Mouse (Mus musculus) MEL (cell line): ENCODE measurements around the gene Itga9. TPM values are rescaled to one million over a fixed set of nuclear protein-coding genes. Genes with fewer than 3 reads are reported as not detected.
A peak's percentile ranks its signal among the peaks of the same experiment; 100 is the strongest.

ENCODE experiments used
- DNase-seq: peaks from one replicate; pipeline ENCODE4 v3.0.0; 2011; ENCODE audit warnings: low read depth, low spot score
- H3K27ac ChIP-seq: 2 replicates; pipeline ENCODE4 v1.5.1; 2012; ENCODE audit warnings: low read depth, mild to moderate bottlenecking, control low read depth, low read length, moderate library complexity; ENCODE audit not compliant: control insufficient read depth
- H3K27me3 ChIP-seq, 2 experiments: fragments of 150-350 bp in 1 of 2; sonication (generic) in 1 of 2; 2 replicates each; pipeline ENCODE4 v1.6.1; 2012; ENCODE audit warnings: low read length in 2 of 2, mild to moderate bottlenecking in 2 of 2, improper control_type of control experiment in 1 of 2, moderate library complexity in 1 of 2; ENCODE audit not compliant: insufficient read depth in 2 of 2, control insufficient read depth in 1 of 2
- H3K36me3 ChIP-seq, 2 experiments: 2 replicates each; pipeline ENCODE4 v1.6.1; 2012 to 2014; ENCODE audit warnings: low read length in 2 of 2, improper control_type of control experiment in 1 of 2, inconsistent platforms in 1 of 2, mild to moderate bottlenecking in 1 of 2; ENCODE audit not compliant: insufficient read depth in 2 of 2, control insufficient read depth in 1 of 2
- H3K4me1 ChIP-seq, 2 experiments: fragments of 150-350 bp in 1 of 2; sonication (generic) in 1 of 2; 2 replicates each; pipeline ENCODE4 v1.6.1; 2012; ENCODE audit warnings: low read length in 2 of 2, improper control_type of control experiment in 1 of 2, mild to moderate bottlenecking in 1 of 2; ENCODE audit not compliant: insufficient read depth in 2 of 2, control insufficient read depth in 1 of 2
- H3K4me3 ChIP-seq, 2 experiments: fragments of 150-350 bp in 1 of 2; sonication (generic) in 1 of 2; 2 replicates each; pipeline ENCODE4 v1.5.1; 2012; ENCODE audit warnings: low read depth in 2 of 2, low read length in 2 of 2, mild to moderate bottlenecking in 2 of 2, moderate library complexity in 2 of 2, control low read depth in 1 of 2, improper control_type of control experiment in 1 of 2; ENCODE audit not compliant: control insufficient read depth in 1 of 2, insufficient read depth in 1 of 2
- H3K79me2 ChIP-seq: 2 replicates; pipeline ENCODE4 v1.6.1; 2012; ENCODE audit warnings: mild to moderate bottlenecking, low read length, moderate library complexity; ENCODE audit not compliant: control insufficient read depth, poor library complexity, insufficient read depth
- H3K9ac ChIP-seq: 2 replicates; pipeline ENCODE4 v1.6.1; 2012; ENCODE audit warnings: low read depth, mild to moderate bottlenecking, control low read depth, low read length, moderate library complexity; ENCODE audit not compliant: control insufficient read depth, poor library complexity, severe bottlenecking
- H3K9me3 ChIP-seq: fragments of 150-350 bp; sonication (generic); replicated peaks from 2 replicates; pipeline ENCODE4 v1.6.1; 2012; ENCODE audit warnings: mild to moderate bottlenecking, low read length, improper control_type of control experiment, moderate library complexity; ENCODE audit not compliant: insufficient read depth
- CHD2 ChIP-seq: IDR thresholded peaks from 2 replicates; pipeline ENCODE4 v1.6.1; 2011; ENCODE audit warnings: low read length, improper control_type of control experiment
- CTCF ChIP-seq, 3 experiments: IDR thresholded peaks in 2 of 3; conservative IDR thresholded peaks in 1 of 3; 2 replicates each; pipeline ENCODE4 v1.5.1; 2011 to 2012; ENCODE audit warnings: low read length in 3 of 3, low read depth in 2 of 3, mild to moderate bottlenecking in 2 of 3, improper control_type of control experiment in 1 of 3, inconsistent platforms in 1 of 3, mixed read lengths in 1 of 3, moderate library complexity in 1 of 3; ENCODE audit not compliant: control insufficient read depth in 1 of 3, insufficient read depth in 1 of 3, poor library complexity in 1 of 3, severe bottlenecking in 1 of 3
- ELF1 ChIP-seq: IDR thresholded peaks from 2 replicates; pipeline ENCODE4 v1.6.1; 2014; ENCODE audit warnings: low read depth, mild to moderate bottlenecking, inconsistent platforms, low read length, improper control_type of control experiment, moderate library complexity
- EP300 ChIP-seq, 2 experiments: IDR thresholded peaks; 2 replicates each; pipeline ENCODE4 v1.6.1; 2011; ENCODE audit warnings: improper control_type of control experiment in 2 of 2, low read length in 2 of 2, low read depth in 1 of 2, mild to moderate bottlenecking in 1 of 2
- ETS1 ChIP-seq: IDR thresholded peaks from 2 replicates; pipeline ENCODE4 v1.6.1; 2012; ENCODE audit warnings: low read depth, mild to moderate bottlenecking, inconsistent platforms, low read length, improper control_type of control experiment, moderate library complexity
- GABPA ChIP-seq: IDR thresholded peaks from 2 replicates; pipeline ENCODE4 v1.6.1; 2012; ENCODE audit warnings: low read depth, mild to moderate bottlenecking, inconsistent platforms, low read length, improper control_type of control experiment, moderate library complexity
- MAX ChIP-seq: IDR thresholded peaks from 2 replicates; pipeline ENCODE4 v1.6.1; 2011; ENCODE audit warnings: low read length, improper control_type of control experiment
- MXI1 ChIP-seq: IDR thresholded peaks from 2 replicates; pipeline ENCODE4 v1.6.1; 2011; ENCODE audit warnings: mild to moderate bottlenecking, low read depth, low read length, improper control_type of control experiment
- MYC ChIP-seq: IDR thresholded peaks from 2 replicates; pipeline ENCODE4 v1.6.1; 2011; ENCODE audit warnings: low read depth, mild to moderate bottlenecking, low read length, improper control_type of control experiment, moderate library complexity
- POLR2A ChIP-seq, 2 experiments: IDR thresholded peaks; 2 replicates each; pipeline ENCODE4 v1.6.1; 2011 to 2012; ENCODE audit warnings: low read length in 2 of 2, mild to moderate bottlenecking in 2 of 2, control low read depth in 1 of 2, improper control_type of control experiment in 1 of 2, low read depth in 1 of 2, moderate library complexity in 1 of 2; ENCODE audit not compliant: control insufficient read depth in 1 of 2, insufficient read depth in 1 of 2, poor library complexity in 1 of 2
- POLR2AphosphoS5 ChIP-seq: IDR thresholded peaks from 2 replicates; pipeline ENCODE4 v1.6.1; 2012; ENCODE audit warnings: low read depth, borderline replicate concordance, mild to moderate bottlenecking, inconsistent platforms, low read length, moderate library complexity, mixed read lengths
- SIN3A ChIP-seq: IDR thresholded peaks from 2 replicates; pipeline ENCODE4 v1.6.1; 2012; ENCODE audit warnings: low read length, improper control_type of control experiment, inconsistent platforms
- TAL1 ChIP-seq: IDR thresholded peaks from 2 replicates; pipeline ENCODE4 v1.6.1; 2012; ENCODE audit warnings: mild to moderate bottlenecking, inconsistent platforms, low read length, moderate library complexity, mixed read lengths
- TCF12 ChIP-seq: IDR thresholded peaks from 2 replicates; pipeline ENCODE4 v1.6.1; 2014; ENCODE audit warnings: low read depth, mild to moderate bottlenecking, inconsistent platforms, low read length, improper control_type of control experiment, moderate library complexity
- USF1 ChIP-seq: IDR thresholded peaks from 2 replicates; pipeline ENCODE4 v1.6.1; 2014; ENCODE audit warnings: low read depth, mild to moderate bottlenecking, inconsistent platforms, low read length, improper control_type of control experiment, moderate library complexity
- USF2 ChIP-seq, 2 experiments: IDR thresholded peaks; 2 replicates each; pipeline ENCODE4 v1.6.1; 2011 to 2012; ENCODE audit warnings: improper control_type of control experiment in 2 of 2, low read length in 2 of 2, borderline replicate concordance in 1 of 2, inconsistent platforms in 1 of 2, low read depth in 1 of 2, mild to moderate bottlenecking in 1 of 2; ENCODE audit not compliant: insufficient read depth in 1 of 2
- ZKSCAN1 ChIP-seq: IDR thresholded peaks from 2 replicates; pipeline ENCODE4 v1.6.1; 2012; ENCODE audit warnings: low read depth, mild to moderate bottlenecking, inconsistent platforms, low read length, improper control_type of control experiment, moderate library complexity
- ZNF384 ChIP-seq: IDR thresholded peaks from 2 replicates; pipeline ENCODE4 v1.6.1; 2012; ENCODE audit warnings: low read depth, mild to moderate bottlenecking, inconsistent platforms, low read length, improper control_type of control experiment
- polyA plus RNA-seq, 2 experiments: library from polyadenylated mRNA; stranded (reverse) in 1 of 2; unstranded in 1 of 2; fragments of >175 nt in 1 of 2; fragments of >200 nt in 1 of 2; gene quantifications; 2 replicates each; pipeline versions ENCODE4 v1.2.1 to v1.2.4; 2012; ENCODE audit warnings: low replicate concordance in 2 of 2, low read depth in 1 of 2; ENCODE audit not compliant: insufficient read length in 2 of 2, insufficient read depth in 1 of 2, missing spikeins in 1 of 2
- total RNA-seq: library from RNA; depleted of rRNA; stranded (reverse); fragments of 300-350 nt; gene quantifications from 2 replicates; pipeline ENCODE4 v1.2.3, GENCODE M21; 2012; rRNA removed

The Itga9 gene
- total RNA-seq: 0.19 and 0.39 TPM in 2 replicates
- under 1 TPM in 1 of 2 experiments, not detected in 1; 0.21 TPM for polyA plus RNA-seq

DNA sequence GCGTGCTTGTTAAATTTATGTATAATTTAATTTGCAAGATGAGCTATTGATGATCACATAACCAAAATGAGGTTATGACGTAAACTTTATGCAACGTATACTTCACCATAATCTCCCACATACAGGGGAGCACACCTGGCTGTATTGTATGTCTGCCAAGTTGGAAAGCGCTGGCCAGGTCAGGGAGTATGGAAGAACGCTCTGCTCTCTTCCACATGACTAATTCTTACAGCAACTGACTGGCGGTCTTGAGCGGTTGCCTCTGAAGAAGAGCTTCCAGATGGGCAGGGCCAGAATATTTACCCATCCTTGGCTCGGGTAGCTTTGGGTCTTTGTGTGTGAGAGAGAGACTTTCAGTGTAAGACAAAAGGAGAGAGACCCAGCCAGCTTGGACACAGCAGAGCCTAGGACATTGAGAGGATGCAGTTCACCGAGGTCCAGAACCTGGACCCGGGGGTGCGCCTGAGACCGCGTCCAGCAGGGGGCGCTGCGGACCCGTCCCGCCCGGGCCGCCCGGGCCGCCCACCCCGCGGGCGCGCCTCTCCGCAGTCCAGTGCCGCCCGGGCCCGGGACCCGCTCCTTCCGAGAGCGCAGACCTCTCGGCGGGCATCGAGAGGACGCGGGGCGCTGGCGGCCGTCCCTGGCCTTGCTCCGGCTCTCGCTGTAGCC, at the start of gene Itga9:
TSS of gene Itga9 (plus strand) at position 543 of the 669 bp plus-strand sequence.
- no peaks in the 10 kb centered on the region for H3K4me1 ChIP-seq
- H3K4me3 ChIP-seq: no peak within 1 kb of the TSS
- no peak within 1 kb of the TSS for H3K9ac ChIP-seq
- no peaks in the 10 kb centered on the region for H3K27me3 ChIP-seq
- H3K27ac ChIP-seq: no peak within 1 kb of the TSS
- no peaks in the 10 kb centered on the region for H3K79me2 ChIP-seq
- H3K9me3 ChIP-seq: no peaks in the 10 kb centered on the region
- TF ChIP-seq CTCF (IDR thresholded peaks at IDR 0.05 in 2 of 3, conservative IDR thresholded peaks at IDR 0.05 in 1 of 3; ENCODE audit: control insufficient read depth in 1 of 3, insufficient read depth in 1 of 3, low read depth in 2 of 3, low read length in 3 of 3, poor library complexity in 1 of 3, severe bottlenecking in 1 of 3): peak in 2 of 3 experiments; percentile 8 to 40; a peak in 3 of 6 replicates
- TF ChIP-seq CHD2: no peak
- TF ChIP-seq ETS1: no peak
- no peak for TF ChIP-seq GABPA
- no peak for DNase-seq
- H3K36me3 ChIP-seq: no peaks in the 10 kb centered on the region

DNA sequence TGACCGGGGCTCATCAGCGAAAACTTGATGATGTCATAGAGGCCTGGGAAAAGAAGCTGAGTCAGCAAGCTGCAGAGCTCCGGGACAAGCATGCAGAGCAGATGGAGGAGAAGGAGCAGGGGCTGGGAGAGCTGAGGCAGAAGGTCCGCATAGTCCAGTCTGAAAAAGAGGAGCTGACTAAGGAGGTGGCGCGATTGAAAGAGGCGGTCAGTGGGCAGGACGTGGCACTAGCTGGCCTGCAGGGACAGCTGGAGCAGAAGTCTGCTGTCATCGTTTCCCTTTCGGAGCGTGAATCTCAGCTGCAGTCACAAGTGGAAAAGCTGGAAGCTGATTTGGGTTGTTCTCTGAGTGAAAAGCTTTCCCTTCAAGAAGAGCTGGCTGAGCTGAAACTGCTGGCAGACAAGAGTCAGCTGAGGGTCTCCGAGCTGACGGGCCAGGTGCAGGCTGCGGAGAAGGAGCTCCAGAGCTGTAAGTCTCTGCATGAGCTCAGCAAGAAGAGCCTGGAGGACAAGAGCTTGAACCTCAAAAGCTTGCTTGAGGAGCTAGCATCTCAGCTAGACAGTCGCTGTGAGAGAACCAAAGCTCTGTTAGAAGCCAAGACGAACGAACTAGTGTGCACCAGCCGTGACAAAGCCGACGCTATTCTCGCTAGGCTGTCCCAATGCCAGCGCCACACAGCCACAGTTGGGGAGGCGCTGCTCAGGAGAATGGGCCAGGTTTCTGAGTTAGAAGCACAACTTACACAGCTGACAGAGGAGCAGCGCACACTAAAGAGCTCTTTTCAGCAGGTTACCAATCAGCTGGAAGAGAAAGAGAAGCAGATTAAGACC, 49.3 kb upstream of the Itga9 start:
- DNase-seq: no peak
- no peaks in the 10 kb centered on the region for H3K4me1 ChIP-seq
- H3K9ac ChIP-seq: no peak overlapping the region
- H3K27ac ChIP-seq: no peak overlapping the region
- no peaks in the 10 kb centered on the region for H3K9me3 ChIP-seq
- no peaks in the 10 kb centered on the region for H3K27me3 ChIP-seq
- H3K4me3 ChIP-seq: no peak overlapping the region
- TF ChIP-seq POLR2A (IDR thresholded peaks at IDR 0.05; ENCODE audit: control insufficient read depth in 1 of 2, insufficient read depth in 1 of 2, low read depth in 1 of 2, low read length in 2 of 2, poor library complexity in 1 of 2): no peak
- no peak for TF ChIP-seq ZKSCAN1
- TF ChIP-seq MYC: no peak
- TF ChIP-seq TAL1: no peak
- no peak for TF ChIP-seq USF1
- TF ChIP-seq TCF12: no peak
- TF ChIP-seq MXI1: no peak
- no peak for TF ChIP-seq POLR2AphosphoS5
- TF ChIP-seq USF2 (IDR thresholded peaks at IDR 0.05; ENCODE audit: borderline replicate concordance in 1 of 2, insufficient read depth in 1 of 2, low read depth in 1 of 2, low read length in 2 of 2): no peak
- TF ChIP-seq ELF1: no peak
- no peak for TF ChIP-seq SIN3A
- no peak for TF ChIP-seq GABPA
- TF ChIP-seq MAX: no peak
- no peak for TF ChIP-seq ETS1
- no peak for TF ChIP-seq EP300 (IDR thresholded peaks at IDR 0.05; ENCODE audit: low read depth in 1 of 2, low read length in 2 of 2)
- TF ChIP-seq ZNF384: no peak
- no peaks in the 10 kb centered on the region for H3K79me2 ChIP-seq
- peaks cover 0 to 13% of the 10 kb centered on the region in 2 experiments; a peak in 2 of 4 replicates for H3K36me3 ChIP-seq
